Mouse (Mus musculus) stomach, postnatal 0 days (tissue): ENCODE data around the gene Man2a2.

ENCODE experiments used
- CTCF ChIP-seq: IDR thresholded peaks from 2 replicates; pipeline ENCODE4 v1.5.1; 2016; ENCODE audit warnings: antibody characterized with exemption, low read depth, mild to moderate bottlenecking, moderate library complexity
- EP300 ChIP-seq: optimal IDR thresholded peaks from 2 replicates; pipeline ENCODE3; 2016; ENCODE audit warnings: antibody characterized with exemption

DNA sequence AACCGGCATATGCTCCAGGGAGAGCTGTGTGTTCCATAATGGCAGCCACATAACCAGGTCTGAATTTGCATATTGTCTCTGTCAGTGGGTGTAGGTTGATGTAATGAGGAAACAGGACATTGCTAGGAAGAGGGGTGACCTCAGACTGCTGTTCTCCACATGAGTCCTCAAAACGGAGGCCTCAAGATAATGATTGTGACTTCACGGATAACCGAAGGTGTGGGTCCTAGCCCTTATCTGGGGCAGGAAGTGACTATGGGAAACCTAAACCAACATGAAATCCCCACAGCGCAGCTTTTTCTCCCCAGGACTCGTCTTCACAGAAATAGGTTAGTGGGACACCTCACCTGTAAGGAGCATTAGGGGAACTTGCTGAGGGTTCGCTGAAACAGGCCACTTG, 45.8 kb upstream of the Man2a2 start:
- no peak for TF ChIP-seq EP300
- TF ChIP-seq CTCF = no peak
